Mouse (Mus musculus) kidney, embryonic 14.5 days (tissue): ENCODE results near the gene Map3k4. TPM values are rescaled to one million over a fixed set of nuclear protein-coding genes. Genes with fewer than 3 reads are reported as not detected.

ENCODE experiments used
- ATAC-seq: fragments of 200-750 bp; cut with Nextera tagmentation; 2 replicates; pipeline ENCODE4 v1.8.0; 2017; ENCODE audit warnings: moderate number of reproducible peaks, mild to moderate bottlenecking, moderate TSS enrichment, moderate library complexity; ENCODE audit not compliant: low FRiP score, low TSS enrichment
- H3K27ac ChIP-seq: fragments of 300-500 bp; sonication (generic); 2 replicates; pipeline ENCODE4 v1.5.1; 2014; ENCODE audit warnings: low read depth, mild to moderate bottlenecking, low read length, moderate library complexity, mixed read lengths
- H3K27me3 ChIP-seq: fragments of 300-500 bp; sonication (generic); 2 replicates; pipeline ENCODE4 v1.6.1; 2014; ENCODE audit warnings: mild to moderate bottlenecking, low read length; ENCODE audit not compliant: control insufficient read depth, insufficient read depth
- H3K36me3 ChIP-seq: fragments of 300-500 bp; sonication (generic); 2 replicates; pipeline ENCODE4 v1.6.1; 2014; ENCODE audit warnings: low read length, mixed read lengths; ENCODE audit not compliant: control insufficient read depth, insufficient read depth
- H3K4me1 ChIP-seq: fragments of 300-500 bp; sonication (generic); 2 replicates; pipeline ENCODE4 v1.6.1; 2014; ENCODE audit warnings: low read length, mixed read lengths; ENCODE audit not compliant: control insufficient read depth, insufficient read depth
- H3K4me2 ChIP-seq: fragments of 300-500 bp; sonication (generic); replicated peaks from 2 replicates; pipeline ENCODE4 v1.6.1; 2014; ENCODE audit warnings: low read depth, mild to moderate bottlenecking, low read length
- H3K4me3 ChIP-seq: fragments of 300-500 bp; sonication (generic); 2 replicates; pipeline ENCODE4 v1.5.1; 2014; ENCODE audit warnings: mild to moderate bottlenecking, low read length
- H3K9ac ChIP-seq: fragments of 300-500 bp; sonication (generic); 2 replicates; pipeline ENCODE4 v1.6.1; 2014; ENCODE audit warnings: low read depth, mild to moderate bottlenecking, low read length, moderate library complexity
- H3K9me3 ChIP-seq: fragments of 300-500 bp; sonication (generic); 2 replicates; pipeline ENCODE4 v1.6.1; 2016; ENCODE audit warnings: low read length; ENCODE audit not compliant: control insufficient read depth
- WGBS: fragments of 180-500 bp; shearing (Covaris S2); extraction: QIAGEN DNeasy Blood & Tissue Kit; methylation state at CpG from one replicate; pipeline ENCODE4 v1.1.7; 2014; 5-methylcytosine and 5-hydroxymethylcytosine counted together
- polyA plus RNA-seq: library from polyadenylated mRNA; unstranded; fragments of >200 nt; fragmentation: Nextera tagmentation; extraction: Ambion mirVana; gene quantifications from 2 replicates; pipeline ENCODE4 v1.2.1, GENCODE M21; 2014

Gene Map3k4
- polyA plus RNA-seq, 1 experiment from 2014 or later = 53.0 TPM

GRCm38 (mm10) chr17:12201086-12201485 lies 117.5 kb downstream of the Map3k4 start:
- Histone ChIP-seq H3K4me3 (no peak overlapping the region), H3K36me3 (no peaks in the 10 kb centered on the region), H3K4me1 (peaks cover 18% of the 10 kb centered on the region), H3K4me2 (no peak overlapping the region), H3K27me3 (no peaks in the 10 kb centered on the region), H3K9me3 (no peaks in the 10 kb centered on the region), H3K9ac (no peak overlapping the region), H3K27ac (no peak overlapping the region)
- no peak for ATAC-seq
- WGBS = 90% methylated on average over 1 of the region's 1 CpGs

- Histone ChIP-seq H3K27ac (no peak overlapping the region), H3K27me3 (no peaks in the 10 kb centered on the region), H3K4me2 (no peak overlapping the region), H3K36me3 (no peaks in the 10 kb centered on the region), H3K4me1 (peaks cover 16% of the 10 kb centered on the region; the same call in 1 of the 2 replicates), H3K4me3 (no peak overlapping the region), H3K9ac (no peak overlapping the region), H3K9me3 (no peaks in the 10 kb centered on the region)
- ATAC-seq = no peak
- WGBS = 85% methylated on average over 4 of the region's 4 CpGs
These were observed 118.7 kb downstream of the Map3k4 start for GRCm38 (mm10) chr17:12199933-12200332.

- H3K27me3 ChIP-seq = no peaks in the 10 kb centered on the region
- H3K4me3 ChIP-seq = no peak overlapping the region
- H3K9ac ChIP-seq = no peak overlapping the region
- peaks cover 21% of the 10 kb centered on the region for H3K4me1 ChIP-seq
- peak; percentile 77; the same call in 1 of the 2 replicates for ATAC-seq
- peak overlapping the region; percentile 30 for H3K4me2 ChIP-seq
- 34% methylated on average over 10 of the region's 10 CpGs for WGBS
- no peaks in the 10 kb centered on the region for H3K36me3 ChIP-seq
- H3K27ac ChIP-seq = peak overlapping the region; percentile 86
- H3K9me3 ChIP-seq = no peaks in the 10 kb centered on the region
These were observed 123.0 kb downstream of the Map3k4 start for GRCm38 (mm10) chr17:12195604-12196003.

GRCm38 (mm10) chr17:12195137-12195536 lies 123.5 kb downstream of the Map3k4 start:
- Histone ChIP-seq H3K36me3 (no peaks in the 10 kb centered on the region), H3K4me2 (peak overlapping the region; percentile 30), H3K9ac (no peak overlapping the region), H3K9me3 (no peaks in the 10 kb centered on the region), H3K27ac (peak overlapping the region; percentile 86), H3K4me1 (peaks cover 21% of the 10 kb centered on the region), H3K27me3 (no peaks in the 10 kb centered on the region), H3K4me3 (no peak overlapping the region)
- peak; percentile 85 for ATAC-seq
- 9% methylated on average over 5 of the region's 5 CpGs for WGBS

- Histone ChIP-seq H3K9ac (no peak overlapping the region), H3K27me3 (no peaks in the 10 kb centered on the region)
- WGBS = 50% methylated on average over 1 of the region's 1 CpGs
These were observed 130.8 kb downstream of the Map3k4 start for GRCm38 (mm10) chr17:12187782-12188181.

GRCm38 (mm10) chr17:12186341-12186740 lies 132.3 kb downstream of the Map3k4 start:
- Histone ChIP-seq H3K9me3 (no peaks in the 10 kb centered on the region), H3K4me1 (peaks cover 5% of the 10 kb centered on the region; the same call in 1 of the 2 replicates), H3K4me2 (no peak overlapping the region), H3K36me3 (no peaks in the 10 kb centered on the region), H3K27me3 (no peaks in the 10 kb centered on the region), H3K4me3 (no peak overlapping the region), H3K9ac (no peak overlapping the region), H3K27ac (no peak overlapping the region)
- 69% methylated on average over 3 of the region's 3 CpGs for WGBS
- no peak for ATAC-seq

More at GRCm38 (mm10) chr17:12187782-12188181, 130.8 kb downstream of the Map3k4 start:
- Histone ChIP-seq H3K9me3 (no peaks in the 10 kb centered on the region), H3K4me3 (no peak overlapping the region), H3K27ac (no peak overlapping the region), H3K4me2 (no peak overlapping the region), H3K4me1 (peaks cover 5% of the 10 kb centered on the region; the same call in 1 of the 2 replicates), H3K36me3 (no peaks in the 10 kb centered on the region)
- ATAC-seq = no peak

GRCm38 (mm10) chr17:12185855-12186254 lies 132.7 kb downstream of the Map3k4 start:
- Histone ChIP-seq H3K4me2 (no peak overlapping the region), H3K4me3 (no peak overlapping the region), H3K9ac (no peak overlapping the region), H3K27ac (no peak overlapping the region), H3K9me3 (no peaks in the 10 kb centered on the region), H3K4me1 (peaks cover 5% of the 10 kb centered on the region; the same call in 1 of the 2 replicates), H3K27me3 (no peaks in the 10 kb centered on the region), H3K36me3 (no peaks in the 10 kb centered on the region)
- no peak for ATAC-seq
- 93% methylated on average over 4 of the region's 4 CpGs for WGBS

GRCm38 (mm10) chr17:12184283-12184682 lies 134.3 kb downstream of the Map3k4 start:
- no peak for ATAC-seq
- Histone ChIP-seq H3K4me2 (no peak overlapping the region), H3K4me3 (no peak overlapping the region), H3K27ac (no peak overlapping the region), H3K36me3 (no peaks in the 10 kb centered on the region), H3K9me3 (no peaks in the 10 kb centered on the region), H3K27me3 (no peaks in the 10 kb centered on the region), H3K9ac (no peak overlapping the region), H3K4me1 (peaks cover 5% of the 10 kb centered on the region; the same call in 1 of the 2 replicates)
- 71% methylated on average over 8 of the region's 8 CpGs for WGBS

- no peak for ATAC-seq
- 66% methylated on average over 5 of the region's 5 CpGs for WGBS
- Histone ChIP-seq H3K9ac (no peak overlapping the region), H3K27me3 (no peaks in the 10 kb centered on the region), H3K9me3 (no peaks in the 10 kb centered on the region), H3K4me3 (no peak overlapping the region), H3K36me3 (no peaks in the 10 kb centered on the region), H3K4me1 (peaks cover 8% of the 10 kb centered on the region; the same call in 1 of the 2 replicates), H3K27ac (no peak overlapping the region), H3K4me2 (no peak overlapping the region)
These were observed 135.7 kb downstream of the Map3k4 start for GRCm38 (mm10) chr17:12182702-12183485.
